Mouse (Mus musculus): ENCODE measurements around the gene Ryr1. TPM values are rescaled to one million over a fixed set of nuclear protein-coding genes. Genes with fewer than 3 reads are reported as not detected.
"Not testable (repeated sequence)": the region's sequence is repeated elsewhere in the genome, so short reads cannot be mapped to it uniquely, and the experiment has no call there.

The Ryr1 gene
- total RNA-seq, 2 experiments from 2014 or later, result under 0.01 TPM; not detected in 1

DNA sequence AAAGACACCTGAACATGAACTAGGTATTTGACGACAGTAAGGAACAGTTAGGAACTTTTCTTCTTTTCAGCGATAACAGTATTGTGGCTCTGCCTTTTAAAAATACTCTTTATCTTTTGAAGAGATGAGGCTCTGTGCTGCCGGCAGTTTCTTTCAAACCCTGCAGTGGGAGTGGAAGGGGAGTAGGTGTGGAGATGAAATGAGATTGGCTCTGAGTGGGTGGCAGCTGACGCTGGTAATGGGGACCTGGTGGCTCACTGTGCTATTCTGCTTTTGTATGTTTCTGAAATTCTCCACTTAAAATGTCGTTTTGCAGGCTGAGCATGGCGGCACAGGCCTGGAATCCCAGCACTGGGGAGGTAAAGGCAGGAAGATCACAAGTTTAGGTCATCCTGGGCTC is 36.2 kb downstream of the Ryr1 start:
- no peak for ATAC-seq (replicated peaks; ENCODE audit: low FRiP score, poor library complexity, severe bottlenecking)

GRCm38 (mm10) chr7:29086902-29087301 is 38.1 kb downstream of the Ryr1 start:
- no peak for ATAC-seq (replicated peaks; ENCODE audit: low FRiP score, poor library complexity, severe bottlenecking)

DNA sequence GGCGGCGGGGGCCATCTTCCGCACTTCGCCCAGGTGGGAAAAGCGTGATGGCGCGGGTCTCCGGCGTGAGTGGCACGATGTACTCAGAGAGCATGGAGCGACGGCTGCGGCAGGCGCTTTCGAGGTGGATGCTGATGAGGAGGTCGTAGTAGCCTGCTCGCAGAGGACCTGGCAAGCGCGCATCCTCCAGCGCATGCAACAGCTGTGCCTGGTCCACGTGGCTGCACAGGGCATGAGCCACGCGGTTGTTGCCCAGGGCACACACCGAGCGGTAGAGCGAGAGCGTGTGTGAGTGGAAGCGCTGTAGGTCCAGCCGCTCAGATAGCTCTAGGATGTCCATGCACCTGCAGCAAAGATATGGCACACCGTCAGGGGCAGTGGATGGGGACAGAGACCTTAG is 39.0 kb downstream of the Ryr1 start:
- ATAC-seq (replicated peaks; ENCODE audit: low FRiP score, poor library complexity, severe bottlenecking), result no peak

- ATAC-seq (replicated peaks; ENCODE audit: low FRiP score, poor library complexity, severe bottlenecking), result no peak
Observed at GRCm38 (mm10) chr7:29084411-29084810, 40.6 kb downstream of the Ryr1 start.

DNA sequence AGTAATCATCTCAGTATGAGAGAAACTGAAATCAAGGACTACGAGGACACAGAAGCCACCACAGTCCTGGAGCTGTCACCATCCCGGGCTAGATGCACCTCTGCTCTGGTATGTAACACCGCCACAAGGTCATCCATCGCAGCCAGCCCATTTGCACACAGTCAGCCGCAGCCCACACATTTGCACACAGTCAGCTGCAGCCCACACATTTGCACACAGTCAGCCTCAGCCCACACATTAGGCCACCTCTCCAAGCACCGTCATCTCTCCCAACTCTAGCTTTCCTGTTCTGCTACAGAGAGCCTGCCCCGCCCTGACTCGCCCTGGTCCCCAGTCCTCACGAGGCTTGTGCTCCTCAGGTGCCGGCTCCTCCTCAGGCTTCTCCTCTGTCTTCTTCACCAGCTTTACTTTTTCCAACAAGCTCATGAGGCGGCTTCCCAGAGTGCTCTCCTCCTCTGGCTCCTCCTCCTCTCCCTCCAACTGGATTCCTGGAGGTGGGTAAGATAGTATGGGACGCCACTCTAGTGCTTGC is 45.5 kb downstream of the Ryr1 start:
- ATAC-seq (replicated peaks; ENCODE audit: low FRiP score, poor library complexity, severe bottlenecking), result no peak

DNA sequence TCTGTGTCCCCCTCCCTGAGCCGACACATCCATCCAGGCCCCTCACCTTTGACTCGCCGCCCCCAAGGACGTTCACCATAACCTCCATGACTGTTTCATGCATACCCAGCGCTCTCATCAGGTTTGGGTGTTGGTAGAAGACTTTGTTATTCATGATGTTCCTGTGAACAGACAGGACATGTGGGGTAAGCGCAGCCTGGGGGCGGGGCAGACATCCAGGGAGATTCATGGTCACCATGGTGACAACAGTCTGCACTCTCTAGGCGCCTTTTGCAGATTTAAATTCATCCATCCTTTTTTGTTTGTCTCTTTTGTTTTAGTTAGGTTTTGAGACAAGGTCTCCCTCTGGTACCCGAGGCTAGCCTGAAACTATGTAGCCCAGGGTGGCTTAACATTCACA is 48.0 kb downstream of the Ryr1 start:
- no peak for ATAC-seq (replicated peaks; ENCODE audit: low FRiP score, poor library complexity, severe bottlenecking)

GRCm38 (mm10) chr7:29075208-29075607 is 49.8 kb downstream of the Ryr1 start:
- ATAC-seq (replicated peaks; ENCODE audit: low FRiP score, poor library complexity, severe bottlenecking), result no peak

- no peak for ATAC-seq (replicated peaks; ENCODE audit: low FRiP score, poor library complexity, severe bottlenecking)
Observed at GRCm38 (mm10) chr7:29072689-29073088, 52.3 kb downstream of the Ryr1 start.

GRCm38 (mm10) chr7:29071169-29071891 is 53.6 kb downstream of the Ryr1 start:
- no peak for ATAC-seq (replicated peaks; ENCODE audit: low FRiP score, poor library complexity, severe bottlenecking)

DNA sequence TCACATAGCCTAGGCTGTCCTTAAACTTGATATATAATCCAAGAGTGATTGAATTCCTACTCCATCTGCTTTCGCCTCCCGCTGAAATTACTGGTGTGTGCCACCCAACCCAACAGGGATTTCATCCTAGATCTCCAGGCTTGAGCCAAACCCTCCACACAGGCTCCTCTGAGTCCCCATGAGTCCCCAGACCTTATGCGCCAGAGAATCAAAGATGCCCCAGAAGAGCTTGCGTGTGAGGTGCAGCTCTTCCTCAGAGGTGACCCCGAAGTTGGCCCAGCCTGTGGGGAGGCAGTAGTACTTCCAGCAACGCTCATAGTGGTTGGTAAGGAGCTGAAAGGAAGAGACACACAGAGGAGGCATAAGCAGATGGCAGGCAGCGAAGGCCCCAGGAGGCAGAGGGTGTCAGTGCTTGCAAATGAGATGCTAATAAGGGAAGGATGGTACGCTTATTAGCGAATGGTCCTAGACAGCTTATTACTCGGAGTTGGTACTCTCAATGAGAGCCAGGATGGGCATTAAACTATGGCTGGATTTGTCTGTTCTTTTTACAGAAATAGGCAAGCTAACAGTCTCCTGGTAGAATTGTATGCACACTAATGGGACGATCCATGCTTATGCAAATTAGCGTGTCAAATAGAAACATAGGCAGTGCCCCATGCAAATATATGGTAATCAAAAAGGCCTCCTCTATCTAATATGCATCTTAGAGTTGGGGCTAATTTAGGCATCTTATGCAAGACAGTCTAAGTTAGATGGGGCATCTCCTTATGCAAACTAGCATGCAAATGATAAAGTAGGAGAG is 54.4 kb downstream of the Ryr1 start:
- ATAC-seq (replicated peaks; ENCODE audit: low FRiP score, poor library complexity, severe bottlenecking), result no peak

DNA sequence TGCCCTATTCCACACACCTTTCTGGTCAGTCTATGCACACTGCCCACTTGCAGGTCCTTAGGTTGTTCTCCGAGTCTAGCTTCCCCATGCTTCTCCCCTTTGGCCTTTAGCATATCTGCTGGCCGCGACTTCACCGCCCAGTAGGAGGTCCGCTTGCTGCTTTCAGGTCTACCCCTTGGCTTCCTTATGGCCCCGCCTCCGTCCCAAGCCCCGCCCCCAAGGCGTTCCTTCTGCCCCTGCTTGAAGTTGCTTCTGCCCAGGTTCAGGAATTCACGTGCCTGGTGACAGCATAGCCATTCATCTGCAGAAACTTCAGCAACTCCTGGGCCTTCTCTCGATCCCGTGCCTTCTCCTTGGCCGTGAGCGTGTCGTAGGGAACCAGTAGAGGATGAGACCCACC is 57.2 kb downstream of the Ryr1 start:
- ATAC-seq (replicated peaks; ENCODE audit: low FRiP score, poor library complexity, severe bottlenecking), result no peak

GRCm38 (mm10) chr7:29063476-29063875 is 61.5 kb downstream of the Ryr1 start:
- ATAC-seq (replicated peaks; ENCODE audit: low FRiP score, poor library complexity, severe bottlenecking), result not testable (repeated sequence)

- ATAC-seq (replicated peaks; ENCODE audit: low FRiP score, poor library complexity, severe bottlenecking), result no peak
Observed at GRCm38 (mm10) chr7:29061522-29062037, 63.4 kb downstream of the Ryr1 start.

DNA sequence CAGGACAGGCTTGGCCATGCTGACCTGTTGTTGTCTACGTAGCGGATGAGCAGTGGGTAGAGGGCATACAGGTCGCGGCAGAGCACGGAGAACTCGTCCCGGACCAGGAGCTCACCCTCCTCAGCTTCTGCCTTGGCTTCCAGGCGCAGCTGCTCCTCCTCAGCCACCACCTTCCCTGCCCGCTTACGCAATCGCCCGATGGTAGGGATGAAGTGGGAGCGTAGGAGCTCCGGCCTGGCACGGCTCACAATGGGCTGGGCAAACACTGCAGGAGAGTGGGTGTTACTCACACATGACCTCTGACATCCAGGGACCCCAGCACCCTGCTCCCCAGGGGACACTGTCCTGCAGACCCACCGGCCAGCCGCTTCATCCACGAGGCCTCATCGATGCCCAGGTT is 65.5 kb downstream of the Ryr1 start:
- no peak for ATAC-seq (replicated peaks; ENCODE audit: low FRiP score, poor library complexity, severe bottlenecking)

DNA sequence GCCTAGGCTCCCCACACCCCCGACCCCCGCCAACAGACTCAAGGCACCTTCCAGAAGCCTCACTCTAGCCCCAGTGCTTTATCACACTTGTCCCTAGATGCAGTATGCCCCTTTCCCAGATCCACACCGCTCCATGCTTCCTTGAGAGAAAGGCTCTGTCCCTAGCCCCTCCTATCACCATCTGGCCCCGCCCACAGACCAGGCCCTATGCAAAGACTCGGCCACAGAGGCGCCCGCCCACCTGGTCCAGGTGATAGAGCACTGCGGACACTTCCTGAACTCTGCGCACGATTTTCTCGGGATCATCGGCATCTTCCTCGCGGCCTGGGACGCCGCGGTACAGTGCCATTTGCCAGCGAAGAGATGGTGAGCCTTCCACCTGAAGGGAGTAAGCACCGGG is 72.2 kb downstream of the Ryr1 start:
- ATAC-seq (replicated peaks; ENCODE audit: low FRiP score, poor library complexity, severe bottlenecking), result no peak

DNA sequence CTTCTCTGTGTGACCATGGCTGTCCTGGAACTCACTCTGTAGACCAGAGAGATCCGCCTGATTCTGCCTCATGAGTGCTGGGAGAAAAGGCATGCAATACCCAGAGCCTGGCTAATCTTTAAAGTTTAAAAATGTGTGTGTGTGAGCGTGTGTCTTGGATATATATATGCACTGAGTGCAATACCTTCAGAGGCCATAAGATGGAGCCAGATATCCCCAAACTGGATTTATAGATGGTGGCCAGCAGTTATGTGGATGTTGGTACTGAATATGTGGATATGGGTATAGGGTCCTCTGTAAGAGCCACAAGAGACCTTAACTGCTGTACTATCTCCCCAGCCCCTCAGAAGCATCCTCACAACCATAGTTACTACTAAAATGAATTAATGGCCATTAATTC is 74.2 kb downstream of the Ryr1 start:
- no peak for ATAC-seq (replicated peaks; ENCODE audit: low FRiP score, poor library complexity, severe bottlenecking)

GRCm38 (mm10) chr7:29048615-29049014 is 76.4 kb downstream of the Ryr1 start:
- no peak for ATAC-seq (replicated peaks; ENCODE audit: low FRiP score, poor library complexity, severe bottlenecking)

DNA sequence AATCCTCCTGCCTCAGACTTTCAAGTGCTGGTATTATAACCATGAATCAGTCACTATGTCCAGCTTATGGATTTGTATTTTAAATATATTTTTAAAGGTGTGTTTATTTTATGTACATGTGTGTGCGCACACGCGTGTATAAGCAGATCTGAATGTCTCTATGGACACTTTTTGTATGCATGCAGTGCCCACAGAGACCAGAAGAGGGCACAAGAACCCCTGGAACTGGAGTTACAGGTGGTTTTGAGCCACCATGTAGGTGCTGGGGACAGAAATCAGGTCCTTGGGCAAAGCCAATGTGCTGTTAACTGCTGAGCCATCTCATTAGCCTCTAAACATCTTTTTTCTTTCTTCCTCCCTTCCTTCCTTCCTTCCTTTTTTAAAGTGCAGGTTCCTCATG is 76.9 kb downstream of the Ryr1 start:
- no peak for ATAC-seq (replicated peaks; ENCODE audit: low FRiP score, poor library complexity, severe bottlenecking)

DNA sequence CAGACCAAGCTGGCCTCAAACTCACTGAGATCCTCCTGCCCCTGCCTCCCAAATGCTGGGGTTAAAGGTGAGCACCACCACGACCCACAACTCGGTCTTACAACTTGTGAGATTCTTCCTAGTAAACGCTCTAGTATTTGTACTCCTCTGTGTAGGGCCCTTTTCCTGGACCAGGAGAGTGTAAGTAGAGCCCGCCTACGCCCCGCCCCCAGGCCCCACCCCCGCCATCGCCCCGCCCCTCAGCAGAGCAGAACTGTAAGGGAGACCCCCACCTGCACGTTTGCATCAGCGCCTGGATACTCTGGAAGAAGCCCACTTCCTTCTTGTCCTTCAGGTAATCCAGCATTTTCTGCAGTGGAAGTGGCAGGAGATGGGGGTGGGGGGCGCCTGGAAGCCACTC is 78.4 kb downstream of the Ryr1 start:
- no peak for ATAC-seq (replicated peaks; ENCODE audit: low FRiP score, poor library complexity, severe bottlenecking)

DNA sequence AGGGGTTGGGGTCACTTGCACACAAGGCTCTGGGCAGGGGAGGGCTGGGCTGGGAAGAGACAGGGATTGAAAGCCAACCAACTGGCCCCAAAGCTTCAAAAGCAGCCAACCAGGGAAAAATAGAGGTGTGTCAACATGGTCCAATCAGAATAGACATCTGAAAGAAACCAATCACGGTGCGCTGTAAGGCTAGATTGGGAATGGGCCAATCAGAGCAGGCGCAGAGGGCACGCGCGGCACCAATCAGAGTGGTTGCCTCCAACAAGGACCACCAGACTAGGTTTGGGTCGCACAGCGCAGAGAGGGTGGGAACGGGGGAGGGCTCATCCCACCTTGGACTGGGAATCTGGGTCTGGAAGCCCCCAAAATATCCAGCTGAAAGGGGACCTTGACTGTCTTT is 80.7 kb downstream of the Ryr1 start:
- ATAC-seq (replicated peaks; ENCODE audit: low FRiP score, poor library complexity, severe bottlenecking), result no peak

DNA sequence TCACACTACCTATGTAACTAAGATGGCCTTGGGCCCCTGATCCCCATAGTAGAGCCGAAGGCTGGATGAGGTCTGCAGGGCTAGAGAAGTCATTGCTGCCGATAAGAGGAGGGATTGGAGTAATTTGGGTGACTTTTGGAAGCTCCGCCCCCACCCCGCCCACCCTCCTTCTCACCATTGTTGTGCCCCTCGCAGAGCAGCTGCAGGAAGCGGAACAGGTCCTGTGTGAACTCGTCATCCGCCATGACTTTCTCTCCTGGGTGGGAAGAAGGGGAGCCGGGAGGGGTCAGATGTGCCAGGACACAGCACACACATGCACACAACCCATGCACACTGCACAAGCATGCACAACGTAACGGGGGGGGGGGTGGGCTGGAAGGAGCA is 81.3 kb downstream of the Ryr1 start:
- ATAC-seq (replicated peaks; ENCODE audit: low FRiP score, poor library complexity, severe bottlenecking), result no peak

Data from erythroid progenitor cell, adult 5-6 weeks (primary cell).